22 mouse cellular contexts compared by ENCODE assay signal in genomic region chr13:49287224-49287623, GRCm38 (mm10). TPM values are rescaled to one million over a fixed set of nuclear protein-coding genes. Genes with fewer than 3 reads are reported as not detected.
DNase-seq lines count a peak whose midpoint lies in the region; ATAC-seq and TF ChIP-seq lines count a peak whose summit lies in the region.
"Had no signal": no experiment of that assay in that cellular context is flagged by ENCODE, and none has a peak within 500 bp of the region (broad histone marks: within the 10 kb centered on the region; RNA-seq: fewer than 3 reads in every experiment).

No protein-coding gene starts in this region.

- no peak for DNase-seq in intestine, embryonic 14.5 days (ENCODE audit: low spot score)
- no peak for DNase-seq in urinary bladder, postnatal 14 days (ENCODE audit: low spot score)
- DNase-seq: adrenal gland, adult 2 months; adrenal gland, postnatal 10 days; adrenal gland, postnatal 25 days; cerebellum, adult 11 months; cerebellum, adult 18-20 months; cerebellum, adult 8-10 months; cerebellum, adult 9-11 months; cerebellum, postnatal 14 days; cerebellum, postnatal 36 days; embryo, embryonic 11 days had no signal

- 0 out of 2 replicates have a peak, but pooled peaks cover 2% of the 10 kb centered on the region for H3K9me3 ChIP-seq in intestine, embryonic 14.5 days (ENCODE audit: control insufficient read depth, low read length)
- H3K9me3 ChIP-seq in intestine, embryonic 15.5 days, result no peaks in the 10 kb centered on the region
- no peaks in the 10 kb centered on the region for H3K9me3 ChIP-seq in intestine, postnatal 0 days (ENCODE audit: control insufficient read depth)
- H3K9me3 ChIP-seq in neural tube, embryonic 15.5 days (replicated peaks), result no peaks in the 10 kb centered on the region
- H3K9me3 ChIP-seq: embryonic facial prominence, embryonic 13.5 days; embryonic facial prominence, embryonic 15.5 days; forebrain, embryonic 10.5 days had no signal

- no peaks in the 10 kb centered on the region for H3K4me1 ChIP-seq in intestine, embryonic 14.5 days (replicated peaks; ENCODE audit: control insufficient read depth, insufficient read depth, low read length)
- H3K4me1 ChIP-seq in intestine, embryonic 15.5 days (replicated peaks), result 0 out of 2 replicates have a peak, but pooled peaks cover 3% of the 10 kb centered on the region
- H3K4me1 ChIP-seq in intestine, postnatal 0 days (replicated peaks; ENCODE audit: control insufficient read depth, insufficient read depth, low read length), result peaks cover 5% of the 10 kb centered on the region; the same call in 1 of the 2 replicates
- no peaks in the 10 kb centered on the region for H3K4me1 ChIP-seq in neural tube, embryonic 15.5 days
- H3K4me1 ChIP-seq: embryonic facial prominence, embryonic 13.5 days; embryonic facial prominence, embryonic 15.5 days; forebrain, embryonic 10.5 days; forebrain, embryonic 12.5 days had no signal

- H3K4me3 ChIP-seq in intestine, embryonic 14.5 days (ENCODE audit: low read depth, low read length), result no peak overlapping the region
- no peak overlapping the region for H3K4me3 ChIP-seq in intestine, embryonic 15.5 days (replicated peaks)
- H3K4me3 ChIP-seq in intestine, postnatal 0 days (ENCODE audit: low read depth, low read length), result no peak overlapping the region
- H3K4me3 ChIP-seq in neural tube, embryonic 15.5 days (replicated peaks), result no peak overlapping the region
- H3K4me3 ChIP-seq: embryonic facial prominence, embryonic 13.5 days; embryonic facial prominence, embryonic 15.5 days; erythroblast, embryonic 14.5 days; forebrain, embryonic 10.5 days; forebrain, embryonic 12.5 days had no signal

- 88% methylated on average over 6 of the region's 6 CpGs for WGBS in intestine, embryonic 14.5 days
- WGBS in intestine, embryonic 15.5 days, result 76% methylated on average over 6 of the region's 6 CpGs
- WGBS in intestine, postnatal 0 days, result 68% methylated on average over 6 of the region's 6 CpGs
- WGBS in neural tube, embryonic 15.5 days, result 95% methylated on average over 6 of the region's 6 CpGs

- H3K4me2 ChIP-seq in intestine, embryonic 14.5 days (ENCODE audit: low read length), result no peak overlapping the region
- no peak overlapping the region for H3K4me2 ChIP-seq in intestine, embryonic 15.5 days (replicated peaks)
- peak overlapping the region; percentile 30; the same call in 1 of the 2 replicates for H3K4me2 ChIP-seq in intestine, postnatal 0 days (replicated peaks; ENCODE audit: low read depth)
- H3K4me2 ChIP-seq in neural tube, embryonic 15.5 days, result no peak overlapping the region
- H3K4me2 ChIP-seq: embryonic facial prominence, embryonic 13.5 days; embryonic facial prominence, embryonic 15.5 days; forebrain, embryonic 12.5 days had no signal

- no peak for TF ChIP-seq CTCF in intestine, postnatal 0 days (IDR thresholded peaks at IDR 0.05; ENCODE audit: low read depth)

- 0 out of 2 replicates have a peak, but pooled peaks have one; percentile 14 for ATAC-seq in intestine, embryonic 14.5 days (replicated peaks; ENCODE audit: low FRiP score, low TSS enrichment, low read depth)
- ATAC-seq in intestine, embryonic 15.5 days, result peak; percentile 56
- peak; percentile 35; the same call in 1 of the 2 replicates for ATAC-seq in intestine, postnatal 0 days
- ATAC-seq in neural tube, embryonic 15.5 days (ENCODE audit: low FRiP score), result no peak
- ATAC-seq: forebrain, embryonic 14.5 days; forebrain, embryonic 16.5 days had no signal

- peak overlapping the region; percentile 54 for H3K27ac ChIP-seq in intestine, embryonic 14.5 days (ENCODE audit: low read depth)
- H3K27ac ChIP-seq in intestine, embryonic 15.5 days, result peak overlapping the region; percentile 49
- no peak overlapping the region for H3K27ac ChIP-seq in intestine, postnatal 0 days (ENCODE audit: low read depth, low read length)
- no peak overlapping the region for H3K27ac ChIP-seq in neural tube, embryonic 15.5 days (replicated peaks)
- H3K27ac ChIP-seq: embryonic facial prominence, embryonic 13.5 days; embryonic facial prominence, embryonic 15.5 days; forebrain, embryonic 10.5 days; forebrain, embryonic 12.5 days had no signal

- no peak overlapping the region for H3K9ac ChIP-seq in intestine, embryonic 14.5 days (ENCODE audit: low read length)
- H3K9ac ChIP-seq in intestine, embryonic 15.5 days, result no peak overlapping the region
- H3K9ac ChIP-seq in intestine, postnatal 0 days (ENCODE audit: low read depth, low read length), result no peak overlapping the region
- no peak overlapping the region for H3K9ac ChIP-seq in neural tube, embryonic 15.5 days (replicated peaks)
- H3K9ac ChIP-seq: embryonic facial prominence, embryonic 13.5 days; embryonic facial prominence, embryonic 15.5 days; forebrain, embryonic 12.5 days had no signal

- H3K36me3 ChIP-seq in intestine, embryonic 14.5 days (ENCODE audit: control insufficient read depth, insufficient read depth, low read length), result no peaks in the 10 kb centered on the region
- H3K36me3 ChIP-seq in intestine, embryonic 15.5 days, result no peaks in the 10 kb centered on the region
- no peaks in the 10 kb centered on the region for H3K36me3 ChIP-seq in intestine, postnatal 0 days (ENCODE audit: control insufficient read depth, insufficient read depth)
- peaks cover 18% of the 10 kb centered on the region; the same call in 1 of the 2 replicates for H3K36me3 ChIP-seq in neural tube, embryonic 15.5 days
- H3K36me3 ChIP-seq: embryonic facial prominence, embryonic 15.5 days had no signal

- H3K27me3 ChIP-seq in intestine, embryonic 14.5 days (replicated peaks; ENCODE audit: control insufficient read depth, insufficient read depth, low read length), result no peaks in the 10 kb centered on the region
- no peaks in the 10 kb centered on the region for H3K27me3 ChIP-seq in intestine, embryonic 15.5 days (replicated peaks)
- H3K27me3 ChIP-seq in intestine, postnatal 0 days (replicated peaks; ENCODE audit: control insufficient read depth, insufficient read depth, low read length), result no peaks in the 10 kb centered on the region
- no peaks in the 10 kb centered on the region for H3K27me3 ChIP-seq in neural tube, embryonic 15.5 days (replicated peaks)
- H3K27me3 ChIP-seq: embryonic facial prominence, embryonic 13.5 days; embryonic facial prominence, embryonic 15.5 days; forebrain, embryonic 12.5 days had no signal

RNA-seq across cellular contexts. Expression of gene Fgd3, which starts 32.9 kb away (rescaled TPM):
- polyA plus RNA-seq in intestine, embryonic 14.5 days (2014; fragmentation: Nextera tagmentation; extraction: Ambion mirVana), result 0.62 and 0.89 TPM in 2 replicates
- polyA plus RNA-seq in intestine, embryonic 15.5 days (2015; fragmentation: Nextera tagmentation; extraction: Ambion mirVana), result 0.94 and 0.95 TPM in 2 replicates
- polyA plus RNA-seq in intestine, postnatal 0 days (2015; fragmentation: Nextera tagmentation; extraction: Ambion mirVana), result 0.60 and 0.61 TPM in 2 replicates
- 2.1 and 2.2 TPM in 2 replicates for polyA plus RNA-seq in neural tube, embryonic 15.5 days (2015; fragmentation: Nextera tagmentation; extraction: Ambion mirVana)

RNA-seq across cellular contexts. Expression of gene Susd3, which starts 38.7 kb away (rescaled TPM):
- polyA plus RNA-seq in intestine, embryonic 14.5 days (2014; fragmentation: Nextera tagmentation; extraction: Ambion mirVana), result 1.4 and 1.5 TPM in 2 replicates
- 0.94 and 1.4 TPM in 2 replicates for polyA plus RNA-seq in intestine, embryonic 15.5 days (2015; fragmentation: Nextera tagmentation; extraction: Ambion mirVana)
- polyA plus RNA-seq in intestine, postnatal 0 days (2015; fragmentation: Nextera tagmentation; extraction: Ambion mirVana), result 0.65 and 1.3 TPM in 2 replicates
- polyA plus RNA-seq in neural tube, embryonic 15.5 days (2015; fragmentation: Nextera tagmentation; extraction: Ambion mirVana), result 0.95 and 2.1 TPM in 2 replicates

RNA-seq across cellular contexts. Expression of gene Bicd2, which starts 54.2 kb away (rescaled TPM):
- 24.0 and 25.8 TPM in 2 replicates for polyA plus RNA-seq in intestine, embryonic 14.5 days (2014; fragmentation: Nextera tagmentation; extraction: Ambion mirVana)
- 19.1 and 19.5 TPM in 2 replicates for polyA plus RNA-seq in intestine, embryonic 15.5 days (2015; fragmentation: Nextera tagmentation; extraction: Ambion mirVana)
- polyA plus RNA-seq in intestine, postnatal 0 days (2015; fragmentation: Nextera tagmentation; extraction: Ambion mirVana), result 8.9 and 9.3 TPM in 2 replicates
- polyA plus RNA-seq in neural tube, embryonic 15.5 days (2015; fragmentation: Nextera tagmentation; extraction: Ambion mirVana), result 28.3 and 30.3 TPM in 2 replicates

Comparison
In these comparisons a context has a peak if more than half of its experiments do, and no peak if none do; other contexts are left out.
1. H3K27ac ChIP-seq: peak in intestine, embryonic 14.5 days (single experiment) and intestine, embryonic 15.5 days (single experiment); none in intestine, postnatal 0 days (single experiment) and neural tube, embryonic 15.5 days (single experiment).